Mouse (Mus musculus): Measurements from ENCODE around the gene Gpnmb.

The Gpnmb gene

GRCm38 (mm10) chr6:49036275-49037267 lies at the start of gene Gpnmb:
Gene Gpnmb (plus strand): TSS chr6:49036546.
- CTCF ChIA-PET, result interaction anchor here (1.0 kb wide), 1 partner anchor 39 kb away, joined by 3 read pairs; no protein-coding TSS in a partner anchor

DNA sequence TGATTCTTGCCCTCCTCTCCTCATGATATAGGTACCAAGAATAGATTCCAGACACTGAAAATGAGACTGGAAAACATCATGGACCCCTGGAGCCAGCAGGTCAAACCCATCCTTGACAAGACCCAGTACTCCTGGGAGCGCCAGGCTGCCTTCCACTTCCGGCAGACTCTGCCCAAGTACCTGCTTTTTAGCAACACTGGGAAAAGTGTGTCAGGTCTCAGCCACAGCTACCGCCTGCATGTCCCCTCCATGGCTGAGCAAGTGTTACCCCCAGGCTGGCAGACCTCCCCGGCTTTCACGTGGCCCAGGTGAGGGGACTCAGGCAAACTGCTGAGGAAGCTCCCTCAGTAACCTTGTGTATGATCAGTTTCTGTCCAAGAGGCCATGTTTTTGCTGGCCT lies 46.4 kb upstream of the Gpnmb start:
- CTCF ChIA-PET, result no interaction called here

DNA sequence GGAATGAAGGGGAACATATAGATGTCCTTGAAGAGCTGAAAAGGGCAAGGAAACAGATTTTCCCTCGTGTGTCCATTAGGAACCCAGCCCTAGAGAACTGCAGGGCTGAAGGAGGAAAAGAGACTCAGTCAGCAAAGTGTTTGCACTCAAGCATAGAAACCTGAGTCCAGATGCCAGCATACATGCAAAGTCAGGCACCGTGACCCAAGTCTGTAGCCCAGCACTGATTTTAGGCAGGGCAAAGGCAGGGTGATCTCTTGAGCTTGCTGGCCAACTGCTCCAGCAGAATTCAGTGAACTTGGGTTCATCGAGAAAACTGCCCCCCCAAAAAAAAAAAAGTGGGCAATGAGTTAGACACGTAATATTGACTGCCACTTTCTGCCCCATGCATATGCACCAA lies 44.4 kb upstream of the Gpnmb start:
- CTCF ChIA-PET, result no interaction called here

- CTCF ChIA-PET, result no interaction called here
Measured at GRCm38 (mm10) chr6:48998186-48998585, 38.2 kb upstream of the Gpnmb start.

GRCm38 (mm10) chr6:48998796-48999195 lies 37.5 kb upstream of the Gpnmb start:
- CTCF ChIA-PET, result no interaction called here

- CTCF ChIA-PET, result no interaction called here
Measured at GRCm38 (mm10) chr6:49003381-49003780, 33.0 kb upstream of the Gpnmb start.

GRCm38 (mm10) chr6:49007981-49008380 lies 28.4 kb upstream of the Gpnmb start:
- CTCF ChIA-PET, result interaction anchor here (0.6 to 0.7 kb wide), 2 partner anchors 262 to 1237 kb away, joined by 9 to 10 read pairs; no protein-coding TSS in a partner anchor

DNA sequence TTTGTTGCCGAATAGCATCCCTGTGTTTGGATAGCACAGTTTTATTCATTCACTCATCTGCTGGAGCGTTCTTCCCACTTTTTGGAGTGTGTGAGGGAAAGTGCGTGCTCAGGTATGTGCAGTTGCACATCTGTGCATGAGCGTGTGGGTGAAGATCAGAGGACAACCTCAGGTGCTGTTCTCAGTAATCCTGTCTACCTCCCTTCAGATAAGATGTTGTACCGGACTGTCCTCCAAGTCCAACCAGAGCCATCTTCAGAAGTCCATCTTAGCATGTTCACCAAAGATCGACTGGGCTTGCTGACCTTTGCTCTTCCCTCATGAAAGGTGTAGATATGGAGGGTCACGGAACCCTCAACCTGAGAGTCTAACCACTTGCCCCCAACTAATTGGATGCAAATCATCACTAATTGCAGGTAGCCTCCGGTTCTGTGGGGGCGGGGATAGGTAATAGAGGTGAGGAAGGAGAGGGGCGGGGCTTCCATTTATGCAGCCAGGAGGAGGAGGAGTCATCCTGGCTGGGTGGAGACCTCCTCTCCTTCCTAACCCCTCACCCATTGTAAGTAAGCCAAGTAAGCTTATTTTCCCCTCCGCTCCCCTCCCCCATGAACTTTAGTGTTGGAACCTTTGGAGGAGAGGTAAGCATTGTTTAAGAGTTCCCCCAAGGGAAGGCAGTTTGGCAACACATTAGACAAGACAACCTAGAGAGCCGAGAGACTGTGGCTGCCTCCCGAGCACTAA lies 27.8 kb upstream of the Gpnmb start:
- CTCF ChIA-PET, result interaction anchor here (0.6 to 0.7 kb wide), 2 partner anchors 261 to 1236 kb away, joined by 9 to 10 read pairs; no protein-coding TSS in a partner anchor

DNA sequence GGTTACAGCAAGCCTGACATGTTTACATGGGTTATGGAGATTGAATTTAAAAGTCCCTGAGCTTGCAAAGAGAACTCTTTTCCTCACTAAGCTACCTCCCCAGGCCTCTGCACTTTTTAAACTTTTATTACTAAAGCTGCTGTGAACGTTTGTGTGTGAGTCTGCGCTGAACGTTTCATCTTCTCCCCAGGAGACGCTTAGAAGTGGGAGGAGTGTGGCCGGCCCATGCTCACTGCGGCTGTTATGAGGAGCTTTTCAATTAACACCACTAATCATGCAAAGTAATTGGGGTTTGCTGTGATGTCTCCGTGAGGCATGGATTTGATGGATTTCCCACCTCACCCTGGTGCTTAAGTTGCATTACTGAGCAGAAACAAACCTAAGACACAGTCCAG lies 27.2 kb upstream of the Gpnmb start:
- CTCF ChIA-PET, result no interaction called here

DNA sequence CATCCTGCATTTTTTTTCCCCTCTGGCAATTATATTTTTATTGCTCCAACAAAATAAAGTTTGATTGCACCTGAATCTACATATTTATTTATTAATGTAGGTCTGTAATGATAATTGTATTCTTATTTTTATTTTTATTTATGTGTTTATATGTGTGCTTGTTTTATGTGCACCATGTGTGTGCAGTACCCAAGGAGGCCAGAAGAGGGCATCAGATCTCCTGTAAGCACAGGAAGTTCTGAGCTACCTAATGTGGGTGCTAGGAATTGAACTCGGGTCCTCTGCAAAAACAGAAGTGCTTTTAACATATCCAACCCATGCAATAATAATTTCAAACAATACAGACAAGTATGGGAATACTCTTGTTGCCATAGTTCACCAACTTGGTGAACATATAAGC lies 26.7 kb upstream of the Gpnmb start:
- CTCF ChIA-PET, result no interaction called here

- CTCF ChIA-PET, result no interaction called here
Measured at GRCm38 (mm10) chr6:49011191-49011590, 25.2 kb upstream of the Gpnmb start.

GRCm38 (mm10) chr6:49013023-49013422 lies 23.3 kb upstream of the Gpnmb start:
- CTCF ChIA-PET, result no interaction called here

DNA sequence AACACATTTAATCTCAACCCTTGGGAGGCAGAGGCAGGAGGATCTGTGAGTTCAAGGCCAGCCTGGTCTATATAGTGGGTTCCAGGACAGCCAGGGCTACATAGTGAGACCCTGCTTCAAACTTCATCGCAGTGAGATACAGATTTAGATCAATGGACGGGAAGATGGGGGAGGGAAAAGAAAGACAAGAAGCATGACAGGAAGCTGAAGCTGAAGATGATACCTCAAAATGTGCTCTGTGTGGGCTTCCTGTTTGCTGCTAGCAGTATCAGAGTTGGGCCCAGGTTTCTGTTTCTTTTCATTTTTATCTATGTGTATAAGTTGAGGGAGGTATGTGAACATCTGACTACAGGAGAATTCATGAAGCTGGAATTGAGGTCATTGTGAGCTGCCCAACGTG lies 22.9 kb upstream of the Gpnmb start:
- CTCF ChIA-PET, result no interaction called here

- CTCF ChIA-PET, result no interaction called here
Measured at GRCm38 (mm10) chr6:49017150-49017549, 19.2 kb upstream of the Gpnmb start.

GRCm38 (mm10) chr6:49019341-49019740 lies 17.0 kb upstream of the Gpnmb start:
- CTCF ChIA-PET, result no interaction called here

GRCm38 (mm10) chr6:49021141-49022012 lies 15.0 kb upstream of the Gpnmb start:
- CTCF ChIA-PET, result no interaction called here

DNA sequence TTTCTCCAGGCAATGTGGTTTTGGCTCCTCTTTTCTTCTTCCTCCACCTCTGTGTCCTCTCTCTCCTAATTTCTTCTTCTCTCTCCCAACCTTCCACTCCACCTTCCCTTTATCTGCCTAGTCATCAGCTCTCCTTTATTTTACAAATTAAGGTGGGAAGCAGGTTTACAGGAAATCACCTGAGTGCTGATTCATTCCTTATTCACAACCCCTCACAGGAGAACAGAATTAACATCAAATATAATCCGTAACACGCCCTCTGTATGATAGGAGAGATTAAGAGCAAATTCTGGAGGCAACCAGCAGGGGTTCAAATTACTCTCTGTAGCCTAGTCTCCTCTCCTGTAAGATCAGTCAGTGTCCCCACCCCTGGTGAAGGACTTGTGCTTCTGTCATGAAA lies 14.0 kb upstream of the Gpnmb start:
- CTCF ChIA-PET, result no interaction called here

- CTCF ChIA-PET, result no interaction called here
Measured at GRCm38 (mm10) chr6:49023315-49023714, 13.0 kb upstream of the Gpnmb start.

DNA sequence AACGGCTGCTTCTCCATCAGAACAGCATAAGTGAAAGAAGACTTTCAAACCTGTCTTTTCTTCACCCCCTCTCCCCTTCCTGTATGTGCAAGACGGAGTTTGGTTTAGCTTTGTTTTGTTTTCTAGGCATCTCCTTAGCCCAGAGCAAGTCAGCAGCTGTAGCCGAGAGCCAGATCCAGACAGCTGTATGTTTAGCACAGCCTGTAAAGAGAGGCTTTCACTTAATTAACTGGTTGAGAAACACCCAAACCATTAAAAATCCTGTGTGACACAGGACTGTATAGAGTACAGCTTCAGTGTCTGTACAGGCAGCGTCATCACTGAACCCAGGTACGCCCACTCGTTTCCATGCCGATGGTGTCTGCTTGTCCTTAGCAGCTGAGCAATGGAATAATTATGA lies 11.1 kb upstream of the Gpnmb start:
- CTCF ChIA-PET, result interaction anchor here (0.6 kb wide), 1 partner anchor 66 kb away, joined by 4 read pairs; no protein-coding TSS in a partner anchor

DNA sequence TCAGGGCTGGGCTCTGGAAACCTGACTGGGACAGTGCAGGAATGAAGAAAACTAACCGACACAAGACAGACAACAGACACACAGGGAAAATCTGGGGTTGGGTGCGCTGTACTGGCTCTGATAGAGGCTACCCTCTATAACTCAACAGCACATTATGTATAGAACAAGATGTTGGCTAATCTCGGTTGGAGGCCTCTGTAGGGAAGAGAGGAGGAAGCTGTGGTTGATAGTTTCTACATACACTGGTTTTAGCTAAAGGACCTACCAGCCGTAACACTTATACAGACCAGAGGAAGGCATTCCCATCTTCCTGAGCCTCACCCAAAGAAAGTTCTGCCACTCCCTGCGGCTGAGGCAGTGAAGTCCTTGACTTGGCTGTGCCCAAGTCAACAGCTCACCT lies 9.8 kb upstream of the Gpnmb start:
- CTCF ChIA-PET, result no interaction called here

DNA sequence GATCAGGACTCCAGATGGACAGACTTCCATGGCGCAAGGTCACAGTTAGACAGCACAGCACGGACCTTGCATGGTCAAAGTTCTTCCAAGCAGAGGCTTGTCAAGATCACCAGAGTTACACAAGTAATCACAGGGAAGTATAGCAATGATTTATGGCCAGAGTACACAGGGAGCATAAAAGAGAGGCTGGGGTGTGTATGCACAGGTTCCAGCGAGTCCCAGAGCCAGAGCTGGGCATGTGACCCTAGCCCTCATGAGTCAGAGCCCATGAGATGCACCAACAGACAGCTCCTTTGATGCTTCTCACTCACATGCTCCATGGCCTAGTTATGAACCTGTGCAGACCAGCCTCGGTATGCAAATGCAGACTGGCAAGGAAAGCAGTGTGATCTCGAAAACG lies 8.3 kb upstream of the Gpnmb start:
- CTCF ChIA-PET, result no interaction called here

GRCm38 (mm10) chr6:49028708-49029107 lies 7.6 kb upstream of the Gpnmb start:
- CTCF ChIA-PET, result no interaction called here

Data from spleen, embryonic (tissue).